Mouse (Mus musculus): ENCODE data around the gene Tex47. TPM values are rescaled to one million over a fixed set of nuclear protein-coding genes. Genes with fewer than 3 reads are reported as not detected.

The Tex47 gene
- polyA plus RNA-seq (2014; fragmentation: Illumina TruSeq; extraction: RNeasy Lipid Tissue Mini Kit (QIAGEN cat#74804); ENCODE audit: low read depth, low replicate concordance), result not detected

GRCm38 (mm10) chr5:7303819-7304218 lies at the start of gene Tex47:
Tex47 (plus strand) TSS chr5:7304119.

GRCm38 (mm10) chr5:7344145-7345010 lies 40.5 kb downstream of the Tex47 start, which contains the start of gene Zfp804b:
Zfp804b (minus strand) TSS chr5:7344756.

Other genes with a start within 250 kb of the Tex47 start
- not detected for gene Zfp804b, start 40.6 kb downstream of the Tex47 start, polyA plus RNA-seq (2014; fragmentation: Illumina TruSeq; extraction: RNeasy Lipid Tissue Mini Kit (QIAGEN cat#74804); ENCODE audit: low read depth, low replicate concordance)

All from adrenal gland, adult 10 weeks (tissue).